8 mouse cellular contexts compared by ENCODE assay signal in genomic region chr6:60555590-60556235, GRCm38 (mm10).
A peak's percentile ranks its signal among the peaks of the same experiment; 100 is the strongest.
DNase-seq lines count a peak whose midpoint lies in the region; ATAC-seq and TF ChIP-seq lines count a peak whose summit lies in the region.

No protein-coding gene starts in this region.

- no peak overlapping the region for H3K9ac ChIP-seq in MEL (ENCODE audit: control insufficient read depth, low read depth, low read length, poor library complexity, severe bottlenecking)
- no peak overlapping the region for H3K9ac ChIP-seq in kidney, embryonic 16.5 days (replicated peaks; ENCODE audit: low read length)

- no peaks in the 10 kb centered on the region for H3K4me1 ChIP-seq in MEL (ENCODE audit: control insufficient read depth in 1 of 2, insufficient read depth in 2 of 2, low read length in 2 of 2)
- no peaks in the 10 kb centered on the region for H3K4me1 ChIP-seq in embryonic facial prominence, embryonic 10.5 days
- no peaks in the 10 kb centered on the region for H3K4me1 ChIP-seq in kidney, embryonic 16.5 days (ENCODE audit: insufficient read depth, low read length)

- no peak for TF ChIP-seq EP300 in MEL (IDR thresholded peaks at IDR 0.05; ENCODE audit: low read depth in 1 of 2, low read length in 2 of 2)

- H3K27me3 ChIP-seq in MEL (ENCODE audit: control insufficient read depth in 1 of 2, insufficient read depth in 2 of 2, low read length in 2 of 2) = no peaks in the 10 kb centered on the region
- no peaks in the 10 kb centered on the region for H3K27me3 ChIP-seq in embryonic facial prominence, embryonic 10.5 days (replicated peaks; ENCODE audit: low read depth, poor library complexity, severe bottlenecking)
- no peaks in the 10 kb centered on the region for H3K27me3 ChIP-seq in kidney, embryonic 16.5 days (ENCODE audit: insufficient read depth, low read length)

- no peak overlapping the region for H3K4me3 ChIP-seq in MEL (ENCODE audit: control insufficient read depth in 1 of 2, insufficient read depth in 1 of 2, low read depth in 2 of 2, low read length in 2 of 2)
- H3K4me3 ChIP-seq in embryonic facial prominence, embryonic 10.5 days = no peak overlapping the region
- no peak overlapping the region for H3K4me3 ChIP-seq in kidney, embryonic 16.5 days (ENCODE audit: low read length)

- peak in 2 of 3 experiments; percentile 36 to 62; a peak in 4 of 6 replicates for TF ChIP-seq CTCF in MEL (IDR thresholded peaks at IDR 0.05 in 2 of 3, conservative IDR thresholded peaks at IDR 0.05 in 1 of 3; ENCODE audit: control insufficient read depth in 1 of 3, insufficient read depth in 1 of 3, low read depth in 2 of 3, low read length in 3 of 3, poor library complexity in 1 of 3, severe bottlenecking in 1 of 3)

- no peak overlapping the region for H3K27ac ChIP-seq in MEL (ENCODE audit: control insufficient read depth, low read depth, low read length)
- H3K27ac ChIP-seq in embryonic facial prominence, embryonic 10.5 days (replicated peaks) = no peak overlapping the region
- no peak overlapping the region for H3K27ac ChIP-seq in kidney, embryonic 16.5 days (ENCODE audit: low read length)

- no peaks in the 10 kb centered on the region for H3K79me2 ChIP-seq in MEL (ENCODE audit: control insufficient read depth, insufficient read depth, low read length, poor library complexity)

- DNase-seq in adrenal gland, postnatal 10 days = peak; percentile 8
- no peak for DNase-seq in adrenal gland, adult 18-20 months (ENCODE audit: low spot score in 2 of 2)
- DNase-seq in MEL (ENCODE audit: low read depth, low spot score) = peak; percentile 36
- DNase-seq in embryonic facial prominence, embryonic 10.5 days (ENCODE audit: low spot score) = peak; percentile 14
- no peak for DNase-seq in spleen, postnatal 10 days (ENCODE audit: low spot score in 2 of 2)
- no peak for DNase-seq in gastrocnemius, postnatal 10 days

- peak; percentile 72 for TF ChIP-seq RAD21 in MEL (IDR thresholded peaks at IDR 0.05; ENCODE audit: low read depth, low read length)

- TF ChIP-seq POLR2A in MEL (IDR thresholded peaks at IDR 0.05; ENCODE audit: control insufficient read depth in 1 of 2, insufficient read depth in 1 of 2, low read depth in 1 of 2, low read length in 2 of 2, poor library complexity in 1 of 2) = no peak

- ATAC-seq in kidney, embryonic 16.5 days (ENCODE audit: low FRiP score, low TSS enrichment) = no peak; the same call in 1 of the 2 replicates
- peak; percentile 83 for ATAC-seq in megakaryocyte progenitor cell, adult 5-6 weeks (replicated peaks; ENCODE audit: poor library complexity)

- no peaks in the 10 kb centered on the region for H3K36me3 ChIP-seq in MEL (ENCODE audit: control insufficient read depth in 1 of 2, insufficient read depth in 2 of 2, low read length in 2 of 2)
- no peaks in the 10 kb centered on the region for H3K36me3 ChIP-seq in embryonic facial prominence, embryonic 10.5 days (replicated peaks)
- no peaks in the 10 kb centered on the region for H3K36me3 ChIP-seq in kidney, embryonic 16.5 days (ENCODE audit: insufficient read depth, low read length)

- H3K9me3 ChIP-seq in MEL (replicated peaks; ENCODE audit: insufficient read depth, low read length) = no peaks in the 10 kb centered on the region
- peaks cover 16% of the 10 kb centered on the region; the same call in 1 of the 2 replicates for H3K9me3 ChIP-seq in embryonic facial prominence, embryonic 10.5 days
- peaks cover 9% of the 10 kb centered on the region for H3K9me3 ChIP-seq in kidney, embryonic 16.5 days (ENCODE audit: low read length)

- 49% methylated on average over 9 of the region's 9 CpGs for WGBS in embryonic facial prominence, embryonic 10.5 days
- WGBS in kidney, embryonic 16.5 days = 43% methylated on average over 9 of the region's 9 CpGs

- H3K4me2 ChIP-seq in kidney, embryonic 16.5 days (replicated peaks; ENCODE audit: low read depth, low read length) = 0 out of 2 replicates have a peak overlapping the region, but pooled peaks have one; percentile 34

TF ChIP-seq in MEL, 35 proteins besides CTCF, POLR2A, EP300 and RAD21:
- TF ChIP-seq SMC3 (IDR thresholded peaks at IDR 0.05; ENCODE audit: low read depth, low read length) = peak; percentile 65
- TF ChIP-seq ZKSCAN1 (IDR thresholded peaks at IDR 0.05; ENCODE audit: low read depth, low read length) = no peak
- no peak for TF ChIP-seq POLR2AphosphoS2 (IDR thresholded peaks at IDR 0.05; ENCODE audit: low read length)
- no peak for TF ChIP-seq MAX (IDR thresholded peaks at IDR 0.05; ENCODE audit: low read length)
- no peak for TF ChIP-seq E2F4 (IDR thresholded peaks at IDR 0.05; ENCODE audit: borderline replicate concordance, low read depth, low read length)
- TF ChIP-seq ELF1 (IDR thresholded peaks at IDR 0.05; ENCODE audit: low read depth, low read length) = no peak
- TF ChIP-seq ZMIZ1 (IDR thresholded peaks at IDR 0.05; ENCODE audit: low read depth, low read length) = no peak
- no peak for TF ChIP-seq NELFE (IDR thresholded peaks at IDR 0.05; ENCODE audit: low read depth, low read length)
- no peak for TF ChIP-seq KAT2A (conservative IDR thresholded peaks at IDR 0.05; ENCODE audit: low read depth, low read length)
- peak; percentile 38; the same call in 1 of the 2 replicates for TF ChIP-seq ZC3H11A (IDR thresholded peaks at IDR 0.05; ENCODE audit: low read depth, low read length)

Comparison
In these comparisons a context has a peak if more than half of its experiments do, and no peak if none do; other contexts are left out.
1. DNase-seq: peak in adrenal gland, postnatal 10 days (single experiment), MEL (single experiment) and embryonic facial prominence, embryonic 10.5 days (single experiment); none in adrenal gland, adult 18-20 months (0 of 2), spleen, postnatal 10 days (0 of 2) and gastrocnemius, postnatal 10 days (single experiment).